Mouse (Mus musculus) neural tube, embryonic 15.5 days (tissue): ENCODE measurements at regions not wholly inside any gene's neighbourhood (a gene's known extent, or its start where the extent isn't known, plus 50 kb on each side); places are given as distances from the start of the nearest gene placed in this dataset.
"Not testable (repeated sequence)": the region's sequence is repeated elsewhere in the genome, so short reads cannot be mapped to it uniquely, and the experiment has no call there.

Experiments used
- ATAC-seq: fragments of 200-750 bp; cut with Nextera tagmentation; 2 replicates; pipeline ENCODE4 v1.8.0; 2017; ENCODE audit warnings: mild to moderate bottlenecking, moderate TSS enrichment, moderate library complexity; ENCODE audit not compliant: low FRiP score
- H3K27ac ChIP-seq: fragments of 300-500 bp; sonication (generic); replicated peaks from 2 replicates; pipeline ENCODE4 v1.5.1; 2015; ENCODE audit warnings: mild to moderate bottlenecking, inconsistent platforms
- H3K27me3 ChIP-seq: fragments of 300-500 bp; sonication (generic); replicated peaks from 2 replicates; pipeline ENCODE4 v1.6.1; 2015; ENCODE audit warnings: inconsistent platforms
- H3K36me3 ChIP-seq: fragments of 300-500 bp; sonication (generic); 2 replicates; pipeline ENCODE4 v1.6.1; 2015; ENCODE audit warnings: inconsistent platforms
- H3K4me1 ChIP-seq: fragments of 300-500 bp; sonication (generic); 2 replicates; pipeline ENCODE4 v1.6.1; 2015; ENCODE audit warnings: inconsistent platforms
- H3K4me2 ChIP-seq: fragments of 300-500 bp; sonication (generic); 2 replicates; pipeline ENCODE4 v1.6.1; 2015; ENCODE audit warnings: inconsistent platforms, mild to moderate bottlenecking, moderate library complexity
- H3K4me3 ChIP-seq: fragments of 300-500 bp; sonication (generic); replicated peaks from 2 replicates; pipeline ENCODE4 v1.5.1; 2015; ENCODE audit warnings: mild to moderate bottlenecking, inconsistent platforms
- H3K9ac ChIP-seq: fragments of 300-500 bp; sonication (generic); replicated peaks from 2 replicates; pipeline ENCODE4 v1.6.1; 2015; ENCODE audit warnings: mild to moderate bottlenecking, inconsistent platforms
- H3K9me3 ChIP-seq: fragments of 300-500 bp; sonication (generic); replicated peaks from 2 replicates; pipeline ENCODE4 v1.6.1; 2016; ENCODE audit warnings: inconsistent platforms
- WGBS: fragments of 180-500 bp; shearing (Covaris S2); methylation state at CpG from one replicate; pipeline ENCODE4 v1.1.7; 2015; ENCODE audit warnings: mixed read lengths; 5-methylcytosine and 5-hydroxymethylcytosine counted together

DNA sequence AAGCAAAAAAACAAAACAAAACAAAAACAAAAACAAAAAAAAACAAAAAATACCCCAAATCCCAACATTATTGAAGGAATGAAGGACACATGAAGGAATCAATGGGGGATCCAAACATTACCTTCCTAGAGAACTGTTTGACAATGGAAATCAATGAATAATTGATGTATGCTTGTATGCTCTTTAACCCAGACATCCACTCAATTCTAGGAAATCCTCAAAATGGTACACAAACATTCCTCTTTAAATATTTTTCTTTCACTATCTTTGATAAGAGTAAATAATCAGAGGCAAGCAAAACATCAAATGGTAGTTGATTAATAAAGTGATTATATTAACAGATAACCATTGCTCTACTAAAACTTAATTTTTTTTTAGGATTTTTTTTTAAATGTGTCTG, 118.9 kb upstream of the Trim24 start:
- Histone ChIP-seq H3K36me3 (no peaks in the 10 kb centered on the region), H3K4me1 (no peaks in the 10 kb centered on the region), H3K4me3 (no peak overlapping the region), H3K27ac (no peak overlapping the region), H3K9me3 (no peaks in the 10 kb centered on the region; the same call in 1 of the 2 replicates), H3K4me2 (no peak overlapping the region), H3K9ac (no peak overlapping the region), H3K27me3 (no peaks in the 10 kb centered on the region)
- ATAC-seq = no peak

DNA sequence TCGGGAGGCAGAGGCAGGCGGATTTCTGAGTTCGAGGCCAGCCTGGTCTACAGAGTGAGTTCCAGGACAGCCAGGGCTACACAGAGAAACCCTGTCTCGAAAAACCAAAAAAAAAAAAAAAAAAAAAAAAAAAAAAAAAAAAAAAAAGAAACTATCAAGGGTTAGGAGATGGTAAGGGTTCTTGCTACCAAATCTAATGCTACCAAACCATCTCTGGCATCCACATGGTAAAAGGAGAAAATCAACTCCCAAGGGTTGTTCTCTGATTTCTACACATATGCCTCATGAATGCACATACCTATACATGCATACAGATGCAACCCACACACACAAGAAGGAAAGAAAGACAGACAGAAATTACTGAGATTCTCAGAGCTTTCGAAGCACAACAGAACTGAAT, 109.6 kb upstream of the Trim24 start:
- not testable (repeated sequence) for H3K27me3 ChIP-seq, H3K9ac ChIP-seq, H3K27ac ChIP-seq, ATAC-seq, H3K4me3 ChIP-seq, H3K9me3 ChIP-seq, H3K36me3 ChIP-seq, H3K4me1 ChIP-seq, H3K4me2 ChIP-seq
- 91% methylated on average over 4 of the region's 5 CpGs for WGBS

DNA sequence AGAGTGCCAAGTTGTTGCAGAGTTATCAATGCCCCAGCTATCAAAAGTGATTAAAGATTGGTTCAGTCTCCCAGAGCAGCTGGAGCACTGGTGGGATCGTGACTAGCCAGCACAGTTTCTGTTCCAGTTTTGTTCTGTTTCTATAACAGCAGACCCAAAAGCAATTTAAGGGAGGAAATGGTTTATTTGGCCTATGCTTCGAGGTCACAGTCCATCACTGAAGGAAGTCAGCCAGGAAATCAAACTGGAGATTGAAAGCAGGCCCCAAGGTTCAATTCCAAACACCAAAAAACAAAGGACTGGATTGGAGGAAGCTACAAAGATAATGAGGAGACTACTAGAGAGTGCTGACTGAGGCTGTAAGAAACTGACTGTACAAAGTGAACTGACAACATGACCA, 107.6 kb upstream of the Trim24 start:
- no peak overlapping the region for H3K4me2 ChIP-seq
- WGBS = 69% methylated on average over 2 of the region's 2 CpGs

DNA sequence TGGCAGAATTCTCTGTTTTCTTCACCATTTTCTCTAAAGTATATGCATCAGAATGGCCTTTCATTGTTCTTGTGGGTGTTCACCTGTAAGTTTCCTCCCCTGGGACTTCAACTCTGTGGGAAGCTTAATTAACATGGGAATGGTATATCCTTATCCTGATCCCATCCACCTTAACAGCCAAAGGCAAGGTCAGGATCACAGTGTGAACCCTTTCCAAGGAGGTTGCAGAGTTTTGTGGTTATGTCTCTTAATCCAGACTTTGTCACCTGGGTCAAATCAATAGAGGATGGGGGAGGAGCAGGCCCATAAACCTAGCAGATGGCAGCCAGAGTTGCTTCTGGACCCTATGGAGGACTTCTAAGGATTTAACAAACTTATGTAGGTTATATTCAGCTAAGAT, 102.9 kb upstream of the Trim24 start:
- Histone ChIP-seq H3K27ac (no peak overlapping the region), H3K4me3 (no peak overlapping the region), H3K36me3 (no peaks in the 10 kb centered on the region), H3K9me3 (no peaks in the 10 kb centered on the region), H3K9ac (no peak overlapping the region), H3K27me3 (no peaks in the 10 kb centered on the region), H3K4me1 (no peaks in the 10 kb centered on the region), H3K4me2 (no peak overlapping the region)
- no peak for ATAC-seq

More for the DNA sequence above, 107.6 kb upstream of the Trim24 start:
- no peak for ATAC-seq
- H3K27ac ChIP-seq = no peak overlapping the region
- no peak overlapping the region for H3K9ac ChIP-seq
- no peak overlapping the region for H3K4me3 ChIP-seq
- no peaks in the 10 kb centered on the region for H3K9me3 ChIP-seq
- H3K27me3 ChIP-seq = no peaks in the 10 kb centered on the region
- H3K36me3 ChIP-seq = no peaks in the 10 kb centered on the region
- no peaks in the 10 kb centered on the region for H3K4me1 ChIP-seq

DNA sequence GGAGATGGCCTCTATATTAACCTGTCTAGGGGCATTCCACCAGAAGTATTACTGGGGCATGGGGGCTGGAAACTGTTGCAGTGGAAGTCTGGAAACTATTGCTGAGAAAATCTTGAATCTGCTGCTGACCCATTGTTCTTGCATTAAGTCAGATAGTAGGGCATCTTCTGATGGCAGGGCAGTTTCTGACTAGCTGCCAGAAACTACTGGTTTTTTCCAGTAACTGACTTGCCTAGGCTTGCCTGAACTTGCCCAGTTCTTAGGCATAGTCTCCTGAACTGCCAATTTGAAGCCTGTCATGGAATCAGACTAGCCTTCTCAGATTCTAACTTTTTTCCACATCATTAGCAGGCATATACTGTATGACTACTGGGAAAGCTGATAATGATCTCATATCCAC, 97.3 kb upstream of the Trim24 start:
- Histone ChIP-seq H3K36me3 (no peaks in the 10 kb centered on the region), H3K4me2 (no peak overlapping the region)

DNA sequence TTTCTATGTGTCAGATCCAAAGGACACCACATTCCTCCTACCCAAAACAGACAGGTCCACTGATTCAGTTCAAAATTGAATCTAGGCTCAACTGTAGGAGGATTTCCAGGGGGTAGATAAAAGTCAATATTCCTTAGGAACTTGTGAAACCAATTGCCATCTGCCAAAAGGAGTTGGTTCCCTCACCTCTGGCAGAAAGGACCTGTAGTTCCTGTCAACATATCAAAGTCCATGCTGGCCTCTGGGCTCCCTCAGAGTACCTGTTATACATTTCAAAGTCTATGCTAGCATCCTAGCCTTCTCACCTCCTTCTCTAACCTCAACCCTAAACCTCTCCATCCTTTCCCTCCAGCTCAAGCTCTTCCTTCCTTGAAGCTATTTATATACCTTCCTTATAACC, 95.5 kb upstream of the Trim24 start:
- Histone ChIP-seq H3K4me2 (no peak overlapping the region), H3K36me3 (no peaks in the 10 kb centered on the region), H3K4me3 (no peak overlapping the region), H3K4me1 (no peaks in the 10 kb centered on the region), H3K9me3 (no peaks in the 10 kb centered on the region), H3K9ac (no peak overlapping the region), H3K27me3 (no peaks in the 10 kb centered on the region), H3K27ac (no peak overlapping the region)
- no peak for ATAC-seq

More for the DNA sequence above, 97.3 kb upstream of the Trim24 start:
- no peak overlapping the region for H3K9ac ChIP-seq
- no peak overlapping the region for H3K27ac ChIP-seq
- no peaks in the 10 kb centered on the region for H3K27me3 ChIP-seq
- no peaks in the 10 kb centered on the region for H3K4me1 ChIP-seq
- no peaks in the 10 kb centered on the region for H3K9me3 ChIP-seq
- ATAC-seq = no peak
- H3K4me3 ChIP-seq = no peak overlapping the region

DNA sequence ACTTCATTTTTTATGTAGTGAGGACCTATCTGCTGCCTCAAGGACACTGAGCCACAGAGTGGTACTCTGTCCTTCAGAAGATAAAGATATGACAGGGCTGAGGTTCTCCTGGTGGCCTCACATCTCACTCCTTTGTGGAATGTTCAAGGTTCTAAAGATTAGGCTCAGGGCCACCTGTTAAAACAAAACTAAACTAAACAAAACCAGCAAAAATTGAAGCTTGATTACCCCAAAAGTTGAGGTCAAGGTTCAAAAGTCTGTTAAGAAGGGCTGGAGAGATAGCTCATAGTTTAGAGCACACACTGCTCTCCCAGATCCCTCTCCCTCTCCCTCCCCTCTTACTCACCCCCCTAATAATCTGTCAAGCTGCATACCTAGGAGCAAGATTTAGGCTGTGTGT, 90.7 kb upstream of the Trim24 start:
- Histone ChIP-seq H3K9ac (no peak overlapping the region), H3K27me3 (no peaks in the 10 kb centered on the region), H3K36me3 (no peaks in the 10 kb centered on the region), H3K4me3 (no peak overlapping the region), H3K4me2 (no peak overlapping the region), H3K27ac (no peak overlapping the region), H3K9me3 (0 out of 2 replicates have a peak, but pooled peaks cover 4% of the 10 kb centered on the region), H3K4me1 (no peaks in the 10 kb centered on the region)
- no peak for ATAC-seq

DNA sequence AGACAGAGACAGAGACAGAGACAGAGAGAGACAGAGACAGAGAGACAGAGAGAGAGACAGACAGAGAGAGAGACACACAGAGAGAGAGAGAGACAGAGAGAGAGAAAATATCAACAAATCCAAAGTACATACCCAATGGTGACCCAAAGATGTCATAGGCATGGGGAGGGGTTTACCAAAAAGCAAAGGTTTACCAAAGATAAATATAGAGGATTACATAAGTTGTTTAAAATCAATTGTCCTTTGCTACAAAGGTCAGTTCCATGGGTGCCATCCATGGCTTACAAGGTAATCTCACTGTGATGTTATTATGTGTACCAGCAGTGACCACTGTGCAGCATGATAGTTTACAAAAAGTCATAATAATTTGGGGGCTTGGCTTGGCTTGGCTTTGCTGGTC, 88.7 kb upstream of the Trim24 start:
- H3K4me1 ChIP-seq = no peaks in the 10 kb centered on the region
- H3K4me2 ChIP-seq = no peak overlapping the region
- H3K9ac ChIP-seq = no peak overlapping the region
- no peak for ATAC-seq
- no peak overlapping the region for H3K27ac ChIP-seq
- H3K27me3 ChIP-seq = no peaks in the 10 kb centered on the region
- no peaks in the 10 kb centered on the region for H3K36me3 ChIP-seq
- H3K9me3 ChIP-seq = 0 out of 2 replicates have a peak, but pooled peaks cover 4% of the 10 kb centered on the region
- no peak overlapping the region for H3K4me3 ChIP-seq

DNA sequence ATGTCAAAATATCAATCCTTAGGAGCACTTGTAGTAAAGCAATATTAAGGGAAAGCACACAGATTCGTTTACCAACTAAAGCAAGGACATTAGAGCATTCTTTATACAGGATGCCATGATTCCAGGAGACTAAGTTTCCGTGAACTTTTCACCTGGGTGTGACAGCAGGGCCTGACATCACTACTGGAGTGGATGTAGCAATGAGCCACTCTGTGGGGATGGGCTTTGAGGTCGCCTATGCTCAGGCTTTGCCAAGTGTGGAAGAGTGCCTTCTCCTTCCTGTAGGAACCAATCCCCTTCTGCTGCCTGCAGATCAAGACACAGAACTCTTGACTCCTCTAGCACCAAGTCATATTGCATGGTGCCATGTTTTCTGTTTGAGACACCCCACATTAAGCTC, 85.3 kb upstream of the Trim24 start:
- H3K27ac ChIP-seq, H3K4me3 ChIP-seq, H3K4me2 ChIP-seq, H3K36me3 ChIP-seq, ATAC-seq, H3K9me3 ChIP-seq, H3K4me1 ChIP-seq, H3K27me3 ChIP-seq, H3K9ac ChIP-seq: not testable (repeated sequence)
- WGBS = 92% methylated on average over 3 of the region's 3 CpGs

DNA sequence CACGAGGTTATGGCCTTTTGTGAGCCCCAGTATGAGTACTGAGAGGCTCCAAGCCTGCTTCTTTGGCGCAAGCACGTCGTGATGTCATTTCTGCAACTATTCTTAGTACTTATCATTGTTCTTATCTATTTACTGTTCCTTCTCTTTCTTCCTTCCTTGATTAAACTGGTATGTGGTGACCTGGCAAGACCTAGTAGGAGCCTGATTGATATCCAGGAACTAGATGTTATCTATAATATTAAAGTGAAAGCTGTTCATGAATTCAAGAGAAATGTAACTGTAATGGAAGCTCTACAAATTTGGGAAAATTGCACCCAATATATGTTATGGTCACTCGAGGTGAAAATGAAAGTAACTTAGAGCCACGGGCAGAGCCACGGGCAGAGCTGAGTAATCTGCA, 84.9 kb upstream of the Trim24 start:
- H3K9me3 ChIP-seq = 0 out of 2 replicates have a peak, but pooled peaks cover 4% of the 10 kb centered on the region
- H3K4me3 ChIP-seq = no peak overlapping the region
- no peaks in the 10 kb centered on the region for H3K27me3 ChIP-seq
- WGBS = 91% methylated on average over 7 of the region's 7 CpGs
- H3K9ac ChIP-seq = no peak overlapping the region
- no peaks in the 10 kb centered on the region for H3K36me3 ChIP-seq
- H3K27ac ChIP-seq = no peak overlapping the region
- no peak overlapping the region for H3K4me2 ChIP-seq
- no peaks in the 10 kb centered on the region for H3K4me1 ChIP-seq
- no peak for ATAC-seq

DNA sequence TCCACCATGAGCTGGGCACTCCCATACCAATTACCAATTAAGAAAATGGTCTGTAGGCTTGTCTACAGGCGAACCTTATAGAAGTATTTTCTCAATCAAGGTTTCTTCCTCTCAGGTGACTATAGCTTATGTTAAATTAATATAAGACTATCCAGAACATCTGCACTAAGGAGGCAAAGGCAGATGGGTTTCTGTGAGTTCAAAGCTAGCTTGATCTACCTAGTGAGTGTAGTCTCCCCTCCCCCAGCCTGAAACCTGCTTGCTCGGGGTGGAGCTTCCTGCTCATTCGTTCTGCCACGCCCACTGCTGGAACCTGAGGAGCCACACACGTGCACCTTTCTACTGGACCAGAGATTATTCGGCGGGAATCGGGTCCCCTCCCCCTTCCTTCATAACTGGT, 82.8 kb upstream of the Trim24 start:
- not testable (repeated sequence) for H3K9me3 ChIP-seq, H3K4me2 ChIP-seq, H3K4me1 ChIP-seq, H3K4me3 ChIP-seq, H3K27me3 ChIP-seq, H3K9ac ChIP-seq, ATAC-seq, H3K27ac ChIP-seq, H3K36me3 ChIP-seq
- 91% methylated on average over 4 of the region's 8 CpGs for WGBS

DNA sequence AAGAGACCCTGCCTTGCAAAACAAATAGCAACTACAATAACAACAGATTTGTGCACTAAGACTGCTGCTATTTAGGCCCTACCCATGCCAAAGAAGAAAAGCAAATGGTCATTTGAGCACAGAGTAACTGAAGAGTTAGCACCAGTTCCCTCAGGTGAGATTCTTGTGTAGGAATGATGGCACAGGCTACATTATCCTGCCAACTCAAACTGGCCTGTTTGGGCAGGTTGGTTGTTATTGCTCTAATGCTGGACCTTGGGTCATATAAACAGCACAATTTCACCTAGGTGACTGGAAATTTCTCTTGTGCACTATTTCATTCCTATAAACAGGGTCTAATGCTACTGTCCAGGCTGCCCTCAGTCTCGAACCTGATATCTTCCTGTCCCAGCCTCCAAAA, 79.7 kb upstream of the Trim24 start:
- Histone ChIP-seq H3K27me3 (no peaks in the 10 kb centered on the region), H3K4me3 (no peak overlapping the region), H3K36me3 (no peaks in the 10 kb centered on the region), H3K27ac (no peak overlapping the region), H3K4me1 (no peaks in the 10 kb centered on the region), H3K9ac (no peak overlapping the region), H3K9me3 (no peaks in the 10 kb centered on the region), H3K4me2 (no peak overlapping the region)
- no peak for ATAC-seq
- 90% methylated on average over 1 of the region's 1 CpGs for WGBS

DNA sequence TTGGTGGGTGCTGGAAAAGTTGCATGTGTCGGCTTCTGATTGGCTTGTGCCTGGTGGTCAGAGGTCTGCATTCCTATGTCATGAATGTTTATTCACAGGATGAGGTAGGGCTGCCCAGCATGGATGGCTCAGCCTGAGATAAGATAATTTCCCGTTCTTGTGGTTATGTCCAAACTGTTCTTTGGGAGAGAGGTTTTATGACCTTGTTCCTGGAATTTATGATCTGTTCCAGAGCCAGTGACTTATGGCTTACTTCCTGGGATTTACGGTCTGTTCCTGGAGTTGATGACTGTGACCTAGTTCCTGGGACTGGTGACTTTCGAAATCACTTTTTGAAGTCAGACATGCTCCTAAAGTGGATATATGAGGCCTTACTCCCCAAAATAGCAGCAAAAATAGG, 76.4 kb upstream of the Trim24 start:
- Histone ChIP-seq H3K4me3 (no peak overlapping the region), H3K36me3 (no peaks in the 10 kb centered on the region), H3K27ac (no peak overlapping the region), H3K4me2 (no peak overlapping the region), H3K27me3 (no peaks in the 10 kb centered on the region), H3K9me3 (no peaks in the 10 kb centered on the region), H3K4me1 (no peaks in the 10 kb centered on the region), H3K9ac (no peak overlapping the region)
- ATAC-seq = no peak
- 69% methylated on average over 4 of the region's 4 CpGs for WGBS
